Mouse (Mus musculus) left cerebral cortex, postnatal 10 days (tissue): Measurements from ENCODE around the gene Ano6. TPM values are rescaled to one million over a fixed set of nuclear protein-coding genes. Genes with fewer than 3 reads are reported as not detected.

Source experiments
- DNase-seq, 2 experiments: peaks; one replicate each; pipeline ENCODE4 v3.0.0; 2021 to 2022; ENCODE audit warnings: low spot score in 2 of 2, mixed read lengths in 1 of 2; ENCODE audit errors: extremely low spot score in 1 of 2
- intact Hi-C: fragments of 180-260 bp; cut with DNase I; formaldehyde crosslinking; loops from one replicate; pipeline ENCODE4 v1.15.1; 2025
- total RNA-seq, 2 experiments: library from RNA; stranded (reverse); gene quantifications; 2 replicates each; pipeline ENCODE4 v1.2.3; 2021

The Ano6 gene
- total RNA-seq, 2 experiments from 2014 or later = 20.5 to 25.1 TPM

DNA sequence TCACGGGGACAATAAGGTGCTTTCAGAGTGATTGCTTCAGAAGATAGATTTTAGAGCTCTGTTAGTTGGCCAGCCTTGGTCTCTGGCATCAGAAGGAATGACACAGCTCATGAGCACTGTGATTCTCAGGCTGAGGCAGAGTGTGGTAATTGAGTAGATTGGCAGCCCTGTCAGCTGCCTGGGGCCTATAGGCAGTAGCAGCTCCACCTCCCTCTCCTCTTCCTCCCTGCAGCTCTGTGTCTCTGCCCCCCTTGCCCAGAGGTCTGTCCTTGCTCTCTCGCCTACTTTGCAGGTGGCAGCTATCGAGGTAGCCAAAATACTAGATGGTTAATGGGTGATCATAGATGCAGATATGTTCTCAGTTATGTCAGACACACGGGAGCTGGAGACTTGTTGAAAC is 77.5 kb downstream of the Ano6 start:
- intact Hi-C loops = no loop called here
- DNase-seq = no peak

- intact Hi-C loops = no loop called here
- DNase-seq = no peak
These were observed 79.0 kb downstream of the Ano6 start for GRCm38 (mm10) chr15:95869611-95870010.

DNA sequence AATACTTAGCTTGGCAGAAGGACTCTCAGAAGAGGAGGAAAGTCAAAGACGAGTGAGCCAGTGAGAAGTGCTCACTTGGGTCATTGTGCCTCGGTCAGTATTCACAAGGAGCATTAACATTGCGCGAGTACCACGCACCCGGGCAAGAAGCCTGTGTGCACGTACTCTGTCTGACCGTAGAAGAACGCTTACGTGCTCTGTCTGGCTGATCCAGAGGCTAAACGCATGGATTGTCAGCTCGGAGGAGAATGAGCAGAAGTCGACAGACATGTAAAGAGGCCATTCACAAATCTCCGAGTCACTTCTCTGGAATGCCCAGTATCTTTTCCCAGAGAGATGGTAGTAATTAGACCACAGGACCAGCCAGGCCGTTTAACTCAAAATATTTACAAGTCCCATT is 81.0 kb downstream of the Ano6 start:
- intact Hi-C loops = no loop called here
- DNase-seq = no peak

DNA sequence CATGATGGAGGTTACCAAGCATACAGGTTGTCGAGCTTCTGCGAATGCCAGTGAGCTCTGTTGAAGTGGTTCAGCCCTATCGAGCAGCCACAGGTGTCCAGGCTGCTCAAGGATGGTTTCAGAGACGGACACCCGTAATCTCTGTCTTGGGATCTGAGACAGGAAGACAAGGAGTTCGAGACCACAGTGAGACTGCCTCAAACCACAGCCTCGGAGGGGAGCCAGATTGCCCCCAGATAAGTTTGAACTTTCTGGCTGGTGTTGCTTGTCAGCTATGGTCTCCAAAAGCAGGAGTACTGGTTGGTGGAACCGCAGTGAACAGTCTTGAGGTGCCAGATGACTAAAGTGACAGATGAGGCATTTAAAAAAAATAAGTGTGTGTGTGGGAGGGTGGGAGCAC is 81.8 kb downstream of the Ano6 start:
- no peak for DNase-seq
- intact Hi-C loops = no loop called here

GRCm38 (mm10) chr15:95873276-95873675 is 82.6 kb downstream of the Ano6 start:
- intact Hi-C loops = no loop called here
- DNase-seq = no peak

- intact Hi-C loops = no loop called here
These were observed 83.6 kb downstream of the Ano6 start for GRCm38 (mm10) chr15:95874216-95874615.

GRCm38 (mm10) chr15:95874726-95875125 is 84.1 kb downstream of the Ano6 start:
- intact Hi-C loops = no loop called here
- no peak for DNase-seq

More at GRCm38 (mm10) chr15:95874216-95874615, 83.6 kb downstream of the Ano6 start:
- no peak for DNase-seq

DNA sequence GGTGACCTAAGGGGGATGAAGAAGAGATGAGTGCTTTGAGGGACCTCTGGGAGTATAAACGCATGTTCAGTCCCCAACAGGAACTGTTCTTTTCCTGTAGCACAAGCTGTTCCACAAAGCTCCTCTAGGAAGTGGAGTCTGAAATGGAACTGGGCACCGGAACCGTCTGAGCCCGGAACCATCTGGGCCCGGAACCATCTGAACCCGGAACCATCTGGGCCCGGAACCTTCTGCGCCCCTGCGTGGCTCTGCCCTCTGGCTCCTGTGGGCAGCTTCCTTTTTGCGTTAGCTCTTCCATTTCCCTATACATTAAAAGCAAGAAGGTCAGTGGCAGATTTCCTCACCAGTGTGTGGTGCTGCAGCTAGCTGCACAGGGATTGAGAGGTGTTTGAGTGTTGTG is 85.3 kb downstream of the Ano6 start:
- DNase-seq = no peak
- intact Hi-C loops = no loop called here

GRCm38 (mm10) chr15:95880616-95881151 is 90.0 kb downstream of the Ano6 start:
- intact Hi-C loops = no loop called here
- DNase-seq = no peak

- no peak for DNase-seq
- intact Hi-C loops = no loop called here
These were observed 91.8 kb downstream of the Ano6 start for GRCm38 (mm10) chr15:95882436-95882835.

DNA sequence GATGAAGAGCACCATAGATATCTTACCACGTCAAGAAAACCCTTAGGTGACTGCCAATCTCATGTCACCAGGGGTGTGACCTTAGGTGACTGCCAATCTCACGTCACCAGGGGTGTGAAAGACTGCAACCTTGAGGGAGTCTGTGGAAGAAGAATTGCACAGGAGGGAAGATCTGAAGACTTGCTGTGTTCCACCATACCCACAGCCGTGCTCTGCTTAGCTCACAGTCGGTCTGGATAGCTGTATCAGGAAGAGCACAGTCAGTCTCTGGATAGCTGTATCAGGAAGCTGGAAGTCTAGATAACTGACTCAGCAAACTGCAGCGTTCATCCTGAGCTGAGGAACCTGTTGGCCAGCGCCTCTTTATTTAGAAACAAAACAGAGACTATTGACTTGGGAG is 92.9 kb downstream of the Ano6 start:
- intact Hi-C loops = no loop called here
- no peak for DNase-seq

- intact Hi-C loops = no loop called here
- no peak for DNase-seq
These were observed 94.3 kb downstream of the Ano6 start for GRCm38 (mm10) chr15:95884658-95885620.

- intact Hi-C loops = no loop called here
- peak in 1 of 2 experiments; percentile 21 for DNase-seq
These were observed 95.5 kb downstream of the Ano6 start for GRCm38 (mm10) chr15:95885953-95886820.

DNA sequence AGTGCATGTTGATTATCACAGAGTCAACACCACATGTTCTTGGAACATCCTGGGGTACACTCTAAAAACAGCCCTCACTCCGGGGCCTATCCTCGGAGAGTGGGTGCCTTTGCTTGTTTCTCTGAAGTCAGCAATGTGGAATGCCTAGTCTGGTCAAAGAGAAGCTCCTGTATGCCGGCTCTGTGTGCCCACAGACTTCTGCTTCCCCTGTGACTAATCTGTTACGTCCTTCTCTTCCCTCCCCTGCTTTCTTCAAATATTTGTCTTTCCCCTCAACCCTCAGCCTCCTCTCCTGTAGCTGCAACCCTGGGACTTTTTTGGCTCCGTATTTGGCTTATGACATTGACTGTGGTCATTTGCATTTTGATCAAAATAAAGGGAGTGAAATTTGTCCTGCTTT is 96.7 kb downstream of the Ano6 start:
- DNase-seq = peak in 1 of 2 experiments; percentile 17
- intact Hi-C loops = no loop called here

GRCm38 (mm10) chr15:95888556-95888955 is 97.9 kb downstream of the Ano6 start:
- intact Hi-C loops = no loop called here
- DNase-seq = peak in 1 of 2 experiments; percentile 5

DNA sequence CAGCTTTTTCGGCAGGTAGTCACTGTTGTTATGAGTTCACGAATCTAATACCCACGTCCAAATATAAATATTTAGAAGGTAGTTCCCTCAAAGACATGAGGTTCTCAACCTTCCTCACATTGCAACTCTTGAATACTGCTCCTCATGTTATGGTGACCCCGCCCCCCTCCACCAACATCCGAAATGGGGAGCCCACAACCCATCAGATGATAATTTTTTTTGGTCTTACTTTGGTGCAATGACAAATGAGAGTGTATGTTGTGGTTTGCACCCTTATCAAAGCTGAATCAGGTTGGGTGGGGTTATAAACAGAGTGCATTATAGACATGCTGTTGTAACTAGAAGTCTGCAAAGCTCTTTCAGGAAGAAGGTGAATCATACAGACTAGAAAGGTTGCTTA is 99.7 kb downstream of the Ano6 start:
- DNase-seq = no peak
- intact Hi-C loops = no loop called here

- no peak for DNase-seq
- intact Hi-C loops = no loop called here
These were observed 101.5 kb downstream of the Ano6 start for GRCm38 (mm10) chr15:95892171-95892570.

GRCm38 (mm10) chr15:95892929-95893328 is 102.3 kb downstream of the Ano6 start:
- intact Hi-C loops = no loop called here
- DNase-seq = no peak

DNA sequence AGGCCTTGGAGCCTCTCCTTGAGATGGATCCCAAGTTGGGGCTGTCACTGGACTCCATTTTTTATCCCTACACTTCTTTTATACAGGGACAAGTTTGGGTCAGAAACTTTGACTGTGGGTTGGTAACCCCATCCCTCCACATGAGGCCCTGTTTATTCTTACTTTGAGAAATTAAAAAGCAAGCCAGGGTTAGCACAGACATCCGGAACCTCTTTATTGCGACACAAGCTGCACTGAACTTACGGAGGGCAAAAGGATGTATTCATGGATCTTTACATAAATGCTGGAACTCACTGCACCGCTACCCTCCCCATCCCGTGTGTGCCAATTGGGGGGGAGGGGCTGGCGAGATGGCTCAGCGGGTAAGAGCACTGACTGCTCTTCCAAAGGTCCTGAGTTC is 105.1 kb downstream of the Ano6 start:
- intact Hi-C loops = no loop called here

More for the DNA sequence above, 105.1 kb downstream of the Ano6 start:
- no peak for DNase-seq
